Mouse (Mus musculus) MEL-GATA-1-ER (cell line): ENCODE measurements around the gene Cdkn2d.
A peak's percentile ranks its signal among the peaks of the same experiment; 100 is the strongest.

Experiments
- DNase-seq: peaks from one replicate; pipeline ENCODE4 v3.0.0-alpha.2; 2012; ENCODE audit warnings: low read depth; ENCODE audit errors: extremely low read depth

The Cdkn2d gene

DNA sequence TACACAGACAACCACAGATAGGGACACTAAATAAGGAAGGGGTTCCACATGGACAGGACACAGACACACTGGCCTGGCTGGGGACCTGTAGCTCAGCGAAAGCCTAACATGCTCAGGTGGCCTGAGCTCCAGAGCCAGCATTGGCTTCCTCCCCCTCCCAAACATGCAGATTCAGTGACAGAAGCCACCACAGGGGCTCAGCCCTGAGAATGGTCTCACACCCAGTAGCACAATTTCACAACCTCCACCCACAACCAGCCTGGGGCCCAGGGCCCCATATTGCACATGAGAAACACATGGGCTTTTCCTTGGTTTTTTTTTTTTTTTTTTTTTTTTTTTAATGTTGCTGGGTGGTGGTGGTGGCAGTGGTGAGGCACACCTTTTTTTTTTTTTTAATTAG lies 44.9 kb downstream of the Cdkn2d start:
- no peak for DNase-seq

DNA sequence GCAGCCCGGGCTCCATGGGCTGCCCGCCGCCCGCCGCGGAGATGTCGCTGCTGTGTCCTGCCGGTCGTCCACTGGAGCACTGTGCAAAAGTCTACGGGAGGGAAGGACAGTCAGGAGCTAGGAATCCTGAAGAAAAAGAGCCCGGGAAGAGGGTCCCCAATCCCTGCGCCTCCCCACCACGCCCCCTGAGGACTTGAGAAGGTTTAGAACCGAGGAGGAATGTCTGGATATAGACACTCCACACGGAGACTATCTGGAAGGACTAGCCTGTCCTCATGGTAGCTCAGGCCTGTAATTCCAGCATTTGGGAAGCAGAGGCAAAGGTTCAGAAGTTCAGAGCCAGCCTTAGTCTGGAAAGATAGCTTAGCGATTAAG lies 46.1 kb downstream of the Cdkn2d start:
- no peak for DNase-seq

DNA sequence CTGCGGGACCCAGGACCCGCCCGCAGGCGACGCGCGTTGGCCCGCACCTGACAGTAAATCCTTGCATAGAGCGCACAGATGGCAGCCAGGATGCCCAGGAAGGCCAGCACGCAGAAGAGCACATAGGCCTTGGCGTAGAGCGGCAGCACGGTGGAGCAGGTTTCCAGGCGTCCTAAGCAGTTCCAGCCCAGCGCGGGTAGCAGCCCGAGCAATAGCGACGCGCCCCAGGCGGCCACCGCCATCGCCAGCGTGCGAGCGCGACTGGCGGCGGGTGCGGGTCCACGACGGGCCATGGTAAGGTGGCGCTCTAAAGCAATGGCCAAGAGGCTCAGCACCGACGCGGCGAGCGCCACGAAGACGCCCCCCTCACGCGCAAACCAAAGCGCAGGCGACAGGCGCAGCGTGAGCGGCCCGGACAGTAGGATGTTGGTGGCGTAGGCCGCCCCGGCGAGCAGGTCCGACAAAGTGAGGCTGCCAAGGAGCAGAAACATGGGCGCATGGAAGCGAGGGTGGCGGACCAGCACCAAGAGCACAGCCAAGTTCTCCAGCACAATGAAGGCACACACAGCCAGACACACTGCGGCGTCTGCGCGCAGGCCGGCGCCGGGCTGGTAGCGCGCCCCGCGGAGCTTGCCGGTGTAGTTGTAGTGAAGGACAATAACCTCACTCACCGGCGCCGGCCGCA lies 46.6 kb downstream of the Cdkn2d start:
- no peak for DNase-seq

DNA sequence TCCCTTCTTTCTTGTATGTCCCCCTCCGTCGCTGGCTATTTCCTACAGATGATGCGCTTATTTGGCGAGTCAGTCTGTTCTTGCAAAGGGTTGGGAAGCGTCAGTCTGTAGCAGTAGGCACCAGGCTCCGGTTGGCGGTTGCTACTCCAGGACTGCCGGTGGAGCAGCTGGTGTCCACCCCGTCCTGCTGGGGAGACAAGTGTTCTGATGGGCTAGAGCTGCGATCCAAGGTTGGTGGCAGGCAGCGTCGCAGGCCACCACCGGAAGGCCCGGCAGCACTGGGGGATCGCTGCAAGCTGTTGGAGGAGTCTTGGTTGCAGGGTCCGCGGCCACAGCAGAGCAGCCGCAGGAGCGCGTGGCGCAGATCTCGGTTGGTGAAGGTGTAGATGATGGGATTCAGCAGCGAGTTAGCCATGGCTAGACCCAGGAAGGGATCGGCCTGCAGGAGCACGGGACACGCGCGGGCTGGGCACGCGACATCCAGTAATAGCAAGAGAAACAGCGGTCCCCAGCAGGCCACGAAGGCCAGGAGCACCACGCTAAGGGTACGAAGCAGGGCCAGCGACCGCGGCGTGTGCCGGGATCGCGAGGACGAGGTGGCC lies 47.3 kb downstream of the Cdkn2d start:
- no peak for DNase-seq

DNA sequence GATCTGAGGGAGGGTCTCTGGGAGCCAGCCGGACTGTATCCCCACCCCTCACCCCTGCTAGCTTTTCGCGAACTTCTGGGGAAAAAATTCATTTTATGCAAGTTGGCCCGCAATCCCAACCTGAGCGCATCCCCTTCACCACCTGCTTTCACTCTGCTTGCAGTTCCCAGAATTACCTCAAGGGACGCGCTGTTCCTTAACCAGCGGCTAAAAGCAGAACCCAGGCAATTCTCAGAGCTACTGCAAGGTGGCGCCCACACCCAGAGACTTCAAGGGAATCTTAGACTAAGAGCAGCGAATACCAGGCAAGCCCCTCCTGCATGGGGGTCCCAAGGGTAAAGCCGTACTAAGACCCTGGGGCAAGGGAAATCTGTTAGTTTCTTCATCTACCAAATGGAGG lies 49.9 kb downstream of the Cdkn2d start:
- DNase-seq: peak; percentile 87

DNA sequence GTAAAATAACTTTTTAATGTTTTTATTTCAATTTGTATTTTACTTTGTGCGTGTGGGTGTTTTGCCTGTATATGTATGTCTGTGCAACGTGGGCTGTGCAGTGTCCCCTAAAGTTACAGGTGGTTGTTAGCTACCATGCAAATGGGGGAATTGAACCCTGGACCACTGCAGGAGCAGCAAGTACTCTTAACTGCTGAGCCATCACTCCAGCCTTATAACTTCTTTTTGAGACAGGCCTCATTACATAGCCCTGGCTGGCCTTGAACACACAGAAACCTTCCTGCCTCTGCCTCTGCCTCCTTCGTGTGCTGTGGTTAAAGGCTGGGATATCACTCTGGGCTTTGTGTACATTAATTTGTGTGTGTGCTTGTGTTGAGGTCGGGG lies 51.8 kb downstream of the Cdkn2d start:
- no peak for DNase-seq

DNA sequence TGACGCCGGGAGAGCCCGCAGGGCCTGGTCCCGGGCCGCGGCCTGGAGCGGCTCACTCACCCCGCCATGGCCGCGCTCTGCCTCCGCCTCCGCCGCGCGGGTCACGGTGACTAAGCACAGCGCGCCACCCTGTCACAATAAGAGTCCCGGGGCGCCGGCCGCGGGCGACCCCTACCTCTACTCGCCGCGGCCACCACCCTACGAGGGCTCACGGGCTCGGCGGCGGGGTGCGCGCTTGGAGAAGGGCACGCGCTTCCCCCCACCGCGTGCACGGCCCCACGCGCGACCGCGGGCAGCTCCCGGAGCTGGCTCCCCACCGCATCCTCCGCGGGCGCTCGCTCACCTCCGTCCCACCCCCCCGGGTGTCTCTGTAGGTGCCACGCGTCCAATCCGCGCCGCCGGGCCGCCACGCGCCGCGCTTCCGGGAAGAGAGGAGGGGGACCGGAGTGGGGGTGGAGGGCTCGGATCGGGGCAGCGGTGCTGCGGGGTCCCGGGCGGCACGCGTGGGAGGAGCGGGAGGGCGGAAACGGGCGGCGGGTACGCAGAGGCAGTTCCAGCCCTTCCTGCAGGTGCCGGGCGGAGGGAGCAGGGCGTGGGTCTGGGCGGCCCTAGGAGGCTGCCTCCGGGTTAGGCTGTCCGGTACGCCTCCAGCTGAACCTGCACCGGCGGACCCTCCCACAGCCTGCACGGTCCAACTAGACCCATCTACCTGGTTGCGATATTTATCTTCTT lies 52.3 kb downstream of the Cdkn2d start, which contains the start of gene Keap1:
Gene Keap1, minus strand, starts transcription at position 629 of the 732 bp plus-strand sequence.
- DNase-seq: no peak
